Mouse (Mus musculus) fibroblast of lung, adult 2 months (primary cell): Measurements from ENCODE around the gene Cdsn.

Experiments used
- DNase-seq: peaks from one replicate; pipeline ENCODE4 v3.0.0-alpha.2; 2011; ENCODE audit warnings: low read depth

The Cdsn gene

DNA sequence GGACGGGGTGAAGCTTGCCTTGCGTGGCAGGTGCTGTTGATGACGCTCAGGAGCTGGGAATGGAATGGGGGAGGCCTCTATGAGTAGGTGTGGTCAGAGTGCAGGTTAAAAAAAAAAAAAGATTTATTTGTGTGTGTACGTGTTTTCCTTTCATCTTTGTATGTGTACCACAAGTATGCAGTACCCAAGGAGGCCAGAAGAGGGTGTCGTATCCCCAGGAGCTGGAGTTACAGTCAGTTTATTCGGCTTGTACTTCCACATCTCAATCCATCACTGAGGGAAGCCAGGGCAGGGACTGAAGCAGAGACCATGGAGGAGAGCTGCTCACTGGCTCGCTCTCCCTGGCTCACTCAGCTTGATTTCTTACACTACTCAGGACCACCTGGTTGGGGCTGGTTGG, 19.5 kb downstream of the Cdsn start:
- no peak for DNase-seq

DNA sequence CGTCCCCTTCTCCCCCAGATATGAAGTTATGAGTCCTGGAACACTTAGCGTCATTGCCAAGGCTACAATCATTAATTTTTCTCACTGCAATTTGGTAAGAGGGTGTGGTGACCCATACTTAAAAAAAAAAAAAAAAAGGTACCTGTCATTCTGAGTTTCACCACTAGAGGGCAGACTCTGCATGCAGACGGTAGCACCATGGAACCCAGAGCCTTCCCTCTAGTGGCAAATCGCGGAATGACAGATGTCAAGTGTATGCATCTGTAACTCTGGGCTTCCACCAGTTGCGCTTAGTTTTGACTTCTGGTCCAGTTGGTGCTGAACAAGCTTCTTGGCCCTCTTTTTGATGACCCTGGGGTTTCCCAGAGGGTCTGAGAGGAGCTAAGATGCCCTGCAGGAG, 26.3 kb downstream of the Cdsn start:
- peak; percentile 86 for DNase-seq

DNA sequence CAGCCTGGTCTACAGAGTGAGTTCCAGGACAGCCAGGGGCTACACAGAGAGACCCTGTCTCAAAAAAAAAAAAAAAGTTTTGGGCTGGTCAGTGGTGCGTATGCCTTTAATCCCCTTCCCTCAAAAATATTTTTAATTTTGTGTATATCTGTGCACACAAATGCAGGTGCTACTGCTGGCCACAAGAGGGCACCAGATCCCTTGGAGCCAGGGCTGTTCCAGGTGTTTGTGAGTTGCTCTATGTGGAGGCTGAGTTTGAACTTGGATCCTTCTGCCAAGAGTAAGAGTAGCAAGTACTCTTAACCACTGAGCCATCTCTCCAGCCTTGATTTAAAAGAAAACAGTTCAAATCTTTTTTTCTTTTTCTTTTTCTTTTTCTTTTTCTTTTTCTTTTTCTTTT, 31.0 kb downstream of the Cdsn start:
- DNase-seq = no peak

DNA sequence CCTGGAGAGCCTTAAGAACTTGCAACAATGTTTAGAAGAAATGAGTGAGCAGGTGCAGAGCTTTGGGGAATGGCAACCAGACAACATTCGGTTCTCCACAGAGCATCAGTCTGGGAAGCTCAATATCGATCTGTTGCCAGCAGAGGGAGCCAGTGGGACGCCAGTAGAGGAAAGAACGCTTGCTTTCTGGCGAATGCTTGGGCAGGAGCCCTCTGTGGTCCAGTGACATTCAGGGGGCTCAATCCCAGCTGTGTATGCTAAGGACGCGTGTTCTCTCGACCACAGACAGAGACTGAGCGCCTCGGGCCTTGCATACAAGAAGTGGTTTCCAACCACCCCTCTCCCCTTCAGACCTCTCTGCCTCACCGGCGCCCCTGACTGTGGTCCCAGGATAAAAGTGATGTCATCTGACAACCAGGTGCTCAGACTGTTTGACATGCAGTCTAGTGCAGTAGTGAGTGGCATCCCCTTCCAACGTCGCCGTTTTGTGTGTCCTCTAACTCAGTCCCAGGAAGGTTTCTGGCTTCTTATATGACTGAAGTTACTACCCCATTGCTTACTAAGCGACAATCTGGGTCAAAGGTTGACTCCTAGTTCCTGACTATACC, 32.5 kb downstream of the Cdsn start:
- DNase-seq = peak; percentile 25

DNA sequence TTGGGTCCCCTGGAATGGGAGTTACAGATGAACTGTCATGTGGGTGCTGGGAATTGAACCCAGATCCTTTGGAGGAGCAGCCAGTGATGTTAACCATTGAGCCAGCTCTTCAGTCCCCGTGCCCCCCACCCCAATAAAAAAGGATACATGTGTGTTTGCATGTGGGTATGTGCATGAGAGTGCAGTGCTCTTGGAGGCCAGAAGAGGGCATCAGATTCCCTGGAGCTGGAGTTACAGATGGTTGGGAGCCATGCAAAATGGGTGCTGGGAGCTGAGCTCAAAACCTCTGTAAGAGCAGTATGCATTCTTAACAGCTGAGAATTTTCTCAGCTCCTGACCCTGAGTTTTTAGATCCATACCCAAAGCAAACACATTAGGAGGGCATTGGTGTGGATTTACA, 35.4 kb downstream of the Cdsn start:
- no peak for DNase-seq

DNA sequence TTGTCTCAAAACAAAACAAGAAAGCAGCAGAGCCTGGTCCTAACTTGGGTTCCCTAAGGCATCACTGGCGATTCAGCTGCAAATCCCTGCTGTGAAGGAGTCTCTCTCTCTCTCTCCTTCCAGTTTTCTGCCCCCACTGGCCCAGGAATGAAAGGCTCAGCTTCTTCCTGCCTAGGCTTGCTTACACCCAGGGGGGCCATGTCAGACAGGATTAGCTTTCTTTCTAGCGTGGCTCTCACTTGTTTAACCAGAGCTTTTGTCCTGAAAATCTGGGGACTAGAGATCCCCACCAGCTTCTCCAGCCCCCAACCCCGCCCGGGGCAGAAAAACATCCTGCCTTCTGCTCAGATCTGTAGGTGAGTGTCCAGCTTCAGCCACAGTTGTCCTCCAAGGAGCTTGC, 36.5 kb downstream of the Cdsn start:
- no peak for DNase-seq

DNA sequence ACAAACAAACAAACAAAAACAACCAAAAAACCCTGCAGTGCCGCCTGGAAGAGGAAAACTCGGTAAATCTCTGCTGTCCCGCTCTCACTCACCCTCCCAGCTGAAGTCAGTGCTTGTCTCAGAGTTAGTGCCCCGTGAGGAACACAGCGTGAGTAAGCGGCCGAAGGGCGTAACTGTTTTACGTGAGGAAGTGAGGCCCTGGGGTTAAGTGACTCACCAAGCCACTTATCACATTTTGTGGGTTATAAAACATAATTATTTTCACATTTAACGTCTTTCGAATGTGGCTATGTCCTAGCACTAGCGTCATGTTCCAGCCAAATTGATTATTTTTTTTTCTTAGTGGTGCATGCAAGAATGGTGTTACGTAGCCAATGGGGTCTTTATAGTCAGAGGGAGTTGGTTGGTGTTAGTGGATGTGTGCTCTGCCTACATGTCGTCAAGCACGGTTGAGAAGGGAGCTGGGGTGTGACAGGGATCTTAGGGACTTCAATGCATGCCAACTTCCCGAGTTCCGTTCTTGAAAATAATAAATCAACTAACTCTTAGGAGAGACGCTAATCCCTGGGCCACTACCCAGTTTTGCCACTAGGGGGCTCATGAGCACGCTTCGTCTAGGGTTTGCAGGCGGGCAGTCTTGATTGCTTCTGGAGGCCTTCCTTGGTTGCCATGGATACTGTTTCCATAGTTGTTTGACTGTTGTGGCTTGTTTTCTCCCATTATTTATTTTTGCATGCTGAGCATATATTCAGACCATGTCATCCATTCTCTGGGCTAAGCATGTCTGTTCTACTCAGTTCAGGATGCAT, 38.7 kb downstream of the Cdsn start:
- DNase-seq = peak; percentile 91

GRCm38 (mm10) chr17:35591219-35591578, 39.3 kb downstream of the Cdsn start:
- no peak for DNase-seq

DNA sequence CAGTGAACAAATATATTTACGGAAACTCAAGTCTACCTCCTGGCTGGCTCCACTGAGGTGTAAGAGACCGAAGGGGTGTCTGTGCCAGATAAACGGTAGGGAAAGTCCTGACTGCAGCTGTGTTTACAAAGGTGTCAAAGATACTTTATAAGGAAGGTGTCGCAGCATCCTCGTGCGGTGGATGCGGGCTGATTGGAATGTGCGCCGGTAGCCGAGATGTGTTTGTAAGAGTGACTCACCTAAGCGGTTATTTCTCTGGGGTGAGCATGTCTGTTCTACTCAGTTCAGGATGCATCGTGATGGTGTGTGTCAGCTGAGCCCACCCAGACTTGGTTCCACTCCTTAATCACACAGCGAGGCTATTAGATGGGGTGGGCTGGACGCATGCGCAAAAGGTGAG, 39.8 kb downstream of the Cdsn start:
- DNase-seq = no peak

DNA sequence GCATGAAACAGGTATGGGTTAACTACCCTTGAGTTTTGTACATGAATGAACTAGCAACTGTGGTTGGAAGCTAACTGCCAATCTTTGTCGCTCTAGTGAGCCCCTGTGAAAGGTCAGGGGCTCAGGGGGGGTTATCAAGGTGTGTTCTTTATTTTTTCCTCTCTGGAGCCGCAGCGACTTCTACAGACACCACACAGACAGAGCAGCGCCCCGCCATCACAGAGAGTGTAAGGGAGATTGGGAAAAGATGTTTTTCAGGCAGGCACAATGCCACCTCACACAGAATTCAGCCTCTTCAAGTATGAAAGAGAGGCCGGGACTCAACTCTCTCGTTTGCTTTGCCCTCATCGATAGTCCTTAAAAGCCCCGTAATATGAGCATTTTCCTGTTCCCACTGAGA, 40.2 kb downstream of the Cdsn start:
- DNase-seq = no peak

DNA sequence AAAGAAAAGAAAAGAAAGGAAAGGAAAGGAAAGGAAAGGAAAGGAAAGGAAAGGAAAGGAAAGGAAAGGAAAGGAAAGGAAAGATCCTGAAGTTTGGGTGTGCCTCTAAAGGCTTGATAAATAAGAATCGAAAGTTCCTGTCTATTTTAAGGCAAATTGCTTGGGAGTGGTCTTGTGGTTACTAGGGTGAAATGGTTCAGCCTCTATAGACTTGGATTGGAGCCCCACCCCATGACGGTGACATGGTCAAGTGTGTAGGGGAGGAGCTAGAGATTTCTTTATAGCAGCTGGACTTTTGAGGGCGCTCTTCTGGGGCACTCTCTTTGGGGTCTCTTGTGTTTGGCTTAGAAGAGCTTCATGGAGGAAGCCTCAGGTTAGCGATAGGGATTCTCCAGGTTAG, 41.9 kb downstream of the Cdsn start:
- DNase-seq = no peak

GRCm38 (mm10) chr17:35594456-35594855, 42.5 kb downstream of the Cdsn start:
- DNase-seq = no peak

GRCm38 (mm10) chr17:35597399-35597798, 45.5 kb downstream of the Cdsn start:
- no peak for DNase-seq

GRCm38 (mm10) chr17:35601249-35601648, 49.3 kb downstream of the Cdsn start, which contains the start of gene Sfta2:
TSS of gene Sfta2 (plus strand) at chr17:35601549.
- DNase-seq = no peak

DNA sequence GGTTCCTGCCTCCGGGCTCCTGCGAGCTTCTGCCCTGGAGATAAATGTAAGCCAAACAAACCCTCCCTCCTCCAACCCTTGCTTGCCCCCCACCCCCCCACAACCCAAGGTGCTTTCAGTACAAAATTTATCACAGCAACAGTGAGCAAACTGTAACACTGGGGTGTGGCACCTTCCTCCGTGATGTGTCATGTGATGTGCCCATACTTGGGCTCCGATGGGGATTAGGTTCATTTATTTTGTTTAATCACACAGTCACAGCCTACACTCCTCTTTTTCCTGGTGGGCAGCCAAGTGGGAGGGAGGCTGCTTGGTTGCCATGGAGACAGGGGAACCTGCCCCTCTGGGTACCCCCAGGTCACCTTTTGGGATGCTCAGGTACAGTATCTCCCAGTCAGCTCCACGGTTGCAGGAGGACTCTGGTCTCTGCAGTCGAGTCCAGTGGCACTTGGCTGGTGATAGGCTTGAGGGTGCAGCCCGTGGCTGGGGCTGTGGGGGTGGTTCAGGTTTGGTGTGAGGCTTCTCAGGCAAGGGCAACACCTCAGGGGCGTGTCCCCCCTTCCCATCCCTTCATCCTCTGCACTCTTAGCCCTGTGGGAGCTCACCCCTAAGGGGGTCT, 49.9 kb downstream of the Cdsn start:
- no peak for DNase-seq
